24 mouse cellular contexts compared by ENCODE assay signal in the genomic region with DNA sequence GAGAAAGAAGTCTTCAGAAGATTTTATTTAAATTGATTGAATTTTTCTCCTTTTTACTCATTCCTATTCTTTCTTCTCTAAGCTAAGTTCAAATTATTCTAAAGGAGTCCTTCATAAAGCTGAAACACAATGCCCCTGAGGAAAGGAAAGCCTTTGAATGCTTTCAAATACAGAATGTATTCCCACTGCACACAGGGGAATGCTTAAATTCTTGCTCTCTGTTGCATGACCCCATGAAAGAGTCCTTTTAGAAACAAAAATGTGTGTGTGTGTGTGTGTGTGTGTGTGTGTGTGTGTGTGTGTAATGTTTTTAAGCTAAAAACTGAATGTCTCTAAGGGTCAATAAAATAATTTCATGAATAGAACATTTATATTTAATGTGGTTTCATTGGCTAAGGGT.
A peak's percentile ranks its signal among the peaks of the same experiment; 100 is the strongest.
DNase-seq lines count a peak whose midpoint lies in the region; ATAC-seq lines count a peak whose summit lies in the region.
"Had no signal": no experiment of that assay in that cellular context is flagged by ENCODE, and none has a peak within 500 bp of the region (broad histone marks: within the 10 kb centered on the region; RNA-seq: fewer than 3 reads in every experiment).

No protein-coding gene starts in this region.

- H3K4me1 ChIP-seq in hindbrain, embryonic 10.5 days (replicated peaks) = no peaks in the 10 kb centered on the region
- no peaks in the 10 kb centered on the region for H3K4me1 ChIP-seq in hindbrain, embryonic 14.5 days (replicated peaks; ENCODE audit: control insufficient read depth, insufficient read depth, low read length)
- H3K4me1 ChIP-seq in limb, embryonic 13.5 days = no peaks in the 10 kb centered on the region
- H3K4me1 ChIP-seq: embryonic facial prominence, embryonic 15.5 days; heart, embryonic 15.5 days had no signal

- no peaks in the 10 kb centered on the region for H3K36me3 ChIP-seq in hindbrain, embryonic 10.5 days
- H3K36me3 ChIP-seq in hindbrain, embryonic 14.5 days (replicated peaks; ENCODE audit: control insufficient read depth, insufficient read depth) = no peaks in the 10 kb centered on the region
- H3K36me3 ChIP-seq in limb, embryonic 13.5 days = no peaks in the 10 kb centered on the region
- H3K36me3 ChIP-seq: embryonic facial prominence, embryonic 15.5 days; G1E; heart, embryonic 15.5 days had no signal

- H3K27ac ChIP-seq in hindbrain, embryonic 10.5 days = no peak overlapping the region
- H3K27ac ChIP-seq in hindbrain, embryonic 14.5 days = no peak overlapping the region
- H3K27ac ChIP-seq in limb, embryonic 13.5 days = no peak overlapping the region
- H3K27ac ChIP-seq: embryonic facial prominence, embryonic 15.5 days; heart, embryonic 15.5 days; hindbrain, postnatal 0 days had no signal

- no peaks in the 10 kb centered on the region for H3K27me3 ChIP-seq in hindbrain, embryonic 10.5 days (ENCODE audit: insufficient read depth, poor library complexity, severe bottlenecking)
- no peaks in the 10 kb centered on the region for H3K27me3 ChIP-seq in hindbrain, embryonic 14.5 days (ENCODE audit: control insufficient read depth, insufficient read depth, low read length)
- H3K27me3 ChIP-seq in limb, embryonic 13.5 days = no peaks in the 10 kb centered on the region
- H3K27me3 ChIP-seq: CH12.LX; embryonic facial prominence, embryonic 15.5 days; heart, embryonic 15.5 days had no signal

- no peak overlapping the region for H3K4me2 ChIP-seq in hindbrain, embryonic 14.5 days (replicated peaks)
- H3K4me2 ChIP-seq in limb, embryonic 13.5 days (replicated peaks) = no peak overlapping the region
- H3K4me2 ChIP-seq: embryonic facial prominence, embryonic 15.5 days; heart, embryonic 15.5 days had no signal

- no peak for ATAC-seq in hindbrain, embryonic 14.5 days (ENCODE audit: low FRiP score)
- ATAC-seq in limb, embryonic 13.5 days (ENCODE audit: low FRiP score, low read depth) = peak; percentile 24; the same call in 1 of the 2 replicates
- ATAC-seq: hindbrain, postnatal 0 days; intestine, embryonic 16.5 days had no signal

- no peak overlapping the region for H3K9ac ChIP-seq in hindbrain, embryonic 14.5 days
- no peak overlapping the region for H3K9ac ChIP-seq in limb, embryonic 13.5 days
- H3K9ac ChIP-seq: embryonic facial prominence, embryonic 15.5 days; heart, embryonic 15.5 days had no signal

- 0 out of 2 replicates have a peak, but pooled peaks cover 6% of the 10 kb centered on the region for H3K9me3 ChIP-seq in hindbrain, embryonic 10.5 days
- peaks cover 9% of the 10 kb centered on the region; the same call in 1 of the 2 replicates for H3K9me3 ChIP-seq in hindbrain, embryonic 14.5 days (ENCODE audit: control insufficient read depth, low read length)
- no peaks in the 10 kb centered on the region for H3K9me3 ChIP-seq in limb, embryonic 13.5 days
- H3K9me3 ChIP-seq: embryonic facial prominence, embryonic 15.5 days; G1E; heart, embryonic 15.5 days had no signal

- no peak overlapping the region for H3K4me3 ChIP-seq in hindbrain, embryonic 10.5 days
- no peak overlapping the region for H3K4me3 ChIP-seq in hindbrain, embryonic 14.5 days (replicated peaks; ENCODE audit: low read length)
- H3K4me3 ChIP-seq in limb, embryonic 13.5 days = no peak overlapping the region
- H3K4me3 ChIP-seq: embryonic facial prominence, embryonic 15.5 days; heart, embryonic 15.5 days had no signal

- peak; percentile 28 for DNase-seq in hindbrain, embryonic 10.5 days (ENCODE audit: low spot score)
- no peak for DNase-seq in hindbrain, embryonic 14.5 days (ENCODE audit: low spot score)
- peak; percentile 2 for DNase-seq in 3T3-L1 (ENCODE audit: low read depth, low spot score)
- peak; percentile 24 for DNase-seq in embryo, embryonic 10 days (ENCODE audit: low spot score)
- DNase-seq in ovary, postnatal 14 days (ENCODE audit: low spot score) = no peak
- no peak for DNase-seq in thymus, postnatal 14 days
- DNase-seq: adrenal gland, adult 2 months; B cell, adult 2 months; cerebellum, adult 18-20 months; heart, postnatal 36 days; kidney, postnatal 36 days; layer of hippocampus, postnatal 36 days; liver; lung, postnatal 4 days; right cerebral cortex, postnatal 14 days; spleen, adult 18-20 months; thymus, postnatal 25 days had no signal

Comparison
In these comparisons a context has a peak if more than half of its experiments do, and no peak if none do; other contexts are left out.
1. DNase-seq: peak in hindbrain, embryonic 10.5 days (single experiment), 3T3-L1 (single experiment) and embryo, embryonic 10 days (single experiment); none in hindbrain, embryonic 14.5 days (single experiment), ovary, postnatal 14 days (single experiment) and thymus, postnatal 14 days (single experiment).